Mouse (Mus musculus) mesoderm, embryonic 11.5 days (tissue): ENCODE results near the gene Acsm5.
"Not testable (repeated sequence)": the region's sequence is repeated elsewhere in the genome, so short reads cannot be mapped to it uniquely, and the experiment has no call there.

Source experiments
- DNase-seq: peaks from one replicate; pipeline ENCODE4 v3.0.0-alpha.2; 2012; ENCODE audit warnings: low read depth, low spot score

Acsm5 gene

DNA sequence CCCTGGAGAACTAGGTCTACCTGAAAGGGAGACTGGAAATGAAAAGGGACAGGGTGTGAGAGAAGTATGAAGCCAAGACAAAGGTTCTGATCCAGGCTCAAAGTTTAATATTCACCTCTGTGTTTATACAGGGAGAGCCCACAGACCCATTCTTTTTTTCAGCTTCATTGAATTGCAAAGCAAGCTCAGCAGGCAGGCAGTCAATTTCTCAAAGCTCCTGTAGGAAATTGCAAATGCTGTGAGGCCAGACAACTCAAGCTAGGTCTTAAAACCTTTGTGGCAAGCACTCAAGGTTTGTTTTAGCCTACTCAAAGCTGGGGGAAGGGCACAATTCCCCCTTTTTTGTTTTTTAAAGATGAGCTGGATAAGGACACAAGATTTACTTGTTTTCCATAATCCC is 26.3 kb downstream of the Acsm5 start:
- DNase-seq, result no peak

DNA sequence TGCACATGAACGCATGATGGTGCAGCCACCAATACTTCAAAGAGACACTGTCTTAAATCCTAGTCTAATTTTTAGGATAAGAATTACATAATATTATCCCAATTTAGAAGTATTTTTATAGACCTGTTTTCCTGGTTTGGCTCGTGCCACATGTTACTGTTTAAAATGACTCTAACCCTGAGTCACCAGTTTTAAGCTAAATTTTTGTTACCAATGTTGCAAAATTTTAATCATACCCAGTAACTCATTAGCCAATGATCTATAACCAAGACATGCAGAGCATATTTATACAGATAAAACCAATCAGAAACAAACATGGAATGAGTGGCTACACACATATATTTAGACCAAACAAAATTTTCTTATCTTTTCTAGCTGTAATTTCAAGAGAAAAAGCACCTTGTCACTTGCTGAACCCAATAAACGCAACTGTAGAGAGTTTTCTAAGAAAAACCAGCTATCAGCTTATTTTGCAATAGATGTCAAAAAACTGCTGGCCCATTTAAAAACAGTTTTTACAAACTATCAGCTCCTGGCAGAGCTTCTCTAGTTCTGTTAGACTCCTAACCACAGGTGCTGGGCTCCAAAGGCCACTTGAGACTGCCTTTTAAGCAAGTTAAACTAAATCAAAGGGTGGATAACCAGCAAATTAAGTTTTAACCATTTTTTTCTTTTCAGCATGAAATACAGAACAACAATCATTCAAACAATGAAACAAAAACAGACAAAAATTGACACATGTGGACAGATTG is 31.4 kb downstream of the Acsm5 start:
- no peak for DNase-seq

DNA sequence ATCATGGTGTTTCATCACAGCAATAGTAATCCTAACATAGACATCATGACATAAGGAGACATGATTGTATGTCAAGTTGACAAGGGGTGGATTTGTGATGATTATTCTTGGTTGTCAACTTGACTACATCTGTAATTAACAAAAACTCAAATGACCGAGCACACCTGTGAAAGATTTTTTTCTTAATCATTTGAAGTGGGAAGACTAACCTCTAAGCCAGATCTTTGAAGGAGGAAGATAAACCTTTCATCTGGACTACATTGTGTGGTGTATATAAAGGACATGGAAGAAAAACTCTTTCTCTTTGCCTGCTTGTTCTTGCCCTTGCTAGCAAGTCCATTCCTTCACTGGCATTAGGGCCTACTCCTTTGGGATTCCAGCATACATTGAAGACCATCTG is 34.8 kb downstream of the Acsm5 start, which contains the start of gene Acsm2:
Acsm2 (plus strand) TSS at position 301 of the 400 bp plus-strand sequence.
- no peak for DNase-seq

DNA sequence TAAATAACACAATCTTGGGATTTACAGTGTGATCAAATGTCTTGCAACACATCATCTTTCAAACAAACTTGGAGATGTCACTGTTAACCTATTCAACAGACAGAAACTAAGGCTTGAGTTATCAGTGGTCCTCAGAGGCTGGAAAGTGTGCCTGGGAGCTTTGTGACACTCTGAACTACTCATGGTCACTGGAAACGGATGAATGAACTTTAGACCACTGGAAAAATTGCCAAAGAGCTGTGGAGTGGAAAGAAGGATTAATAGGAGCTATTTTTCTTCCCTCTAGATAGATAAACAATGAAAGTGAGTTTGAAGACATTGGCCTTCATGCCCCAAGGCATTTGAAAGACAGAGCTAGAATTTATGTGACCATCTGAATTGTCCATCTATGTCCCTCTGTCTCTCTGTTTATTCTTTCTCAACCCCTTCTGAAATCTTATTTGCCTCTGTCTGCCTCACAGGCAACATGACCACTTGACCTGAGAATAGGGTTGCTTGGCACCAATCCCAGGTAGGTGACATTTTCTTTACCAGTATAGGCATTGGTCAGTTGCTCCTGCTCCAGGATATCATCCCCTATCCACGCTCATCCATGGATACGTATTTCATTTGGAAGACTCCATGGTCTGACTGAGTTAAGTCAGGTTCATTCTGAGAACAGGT is 40.7 kb downstream of the Acsm5 start:
- no peak for DNase-seq

DNA sequence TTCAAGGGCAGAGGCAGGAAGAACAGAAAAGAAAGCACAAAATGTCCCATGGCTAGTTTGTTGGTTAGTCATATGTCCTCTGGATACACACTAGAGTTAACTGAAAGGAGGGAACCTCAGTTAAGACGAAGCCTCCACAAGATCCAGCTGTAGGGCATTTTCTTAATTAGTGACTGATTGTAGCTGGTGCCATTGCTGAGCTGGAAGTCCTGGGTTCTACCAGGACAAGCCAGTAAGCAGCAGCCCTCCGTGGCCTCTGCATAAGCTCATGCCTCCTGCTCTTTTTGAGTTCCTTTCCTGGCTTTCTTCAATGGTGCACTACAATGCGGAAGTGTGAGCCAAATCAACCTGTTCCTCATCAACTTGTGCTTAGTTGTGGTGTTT is 41.2 kb downstream of the Acsm5 start:
- no peak for DNase-seq

DNA sequence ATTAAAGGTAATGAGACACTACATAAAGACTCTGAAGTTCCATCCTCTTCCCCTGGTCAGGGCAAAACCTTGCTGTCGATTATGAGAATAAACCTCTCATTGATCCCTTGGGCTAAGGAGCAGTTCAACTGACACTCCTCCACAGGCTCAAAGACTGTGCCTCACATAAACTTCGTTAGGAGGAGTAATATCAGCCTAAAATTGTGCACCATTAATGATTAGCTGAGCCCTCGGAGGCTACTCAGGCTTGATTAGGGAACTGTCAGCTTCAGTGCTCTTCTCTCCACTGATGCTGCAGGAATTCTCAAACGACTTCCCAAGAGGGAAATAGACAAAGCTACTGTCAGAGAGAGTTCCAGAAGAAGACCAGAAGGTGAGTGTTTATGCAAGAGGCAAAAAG is 42.2 kb downstream of the Acsm5 start:
- no peak for DNase-seq

DNA sequence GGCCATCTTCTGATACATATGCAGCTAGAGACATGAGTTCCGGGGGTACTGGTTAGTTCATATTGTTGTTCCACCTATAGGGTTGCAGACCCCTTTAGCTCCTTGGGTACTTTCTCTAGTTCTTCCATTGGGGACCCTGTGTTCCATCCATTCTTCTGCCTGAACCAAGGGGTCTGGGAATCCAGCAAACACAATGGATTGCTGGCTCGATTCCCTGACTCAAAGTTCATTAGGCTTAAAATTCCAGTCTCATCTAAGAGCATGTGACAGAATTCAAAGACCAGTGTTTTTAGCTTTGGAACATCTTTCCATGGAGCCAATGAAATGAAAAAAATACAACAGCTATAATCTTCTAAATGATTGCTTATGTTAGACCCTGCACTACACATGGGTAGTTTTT is 43.2 kb downstream of the Acsm5 start:
- not testable (repeated sequence) for DNase-seq

DNA sequence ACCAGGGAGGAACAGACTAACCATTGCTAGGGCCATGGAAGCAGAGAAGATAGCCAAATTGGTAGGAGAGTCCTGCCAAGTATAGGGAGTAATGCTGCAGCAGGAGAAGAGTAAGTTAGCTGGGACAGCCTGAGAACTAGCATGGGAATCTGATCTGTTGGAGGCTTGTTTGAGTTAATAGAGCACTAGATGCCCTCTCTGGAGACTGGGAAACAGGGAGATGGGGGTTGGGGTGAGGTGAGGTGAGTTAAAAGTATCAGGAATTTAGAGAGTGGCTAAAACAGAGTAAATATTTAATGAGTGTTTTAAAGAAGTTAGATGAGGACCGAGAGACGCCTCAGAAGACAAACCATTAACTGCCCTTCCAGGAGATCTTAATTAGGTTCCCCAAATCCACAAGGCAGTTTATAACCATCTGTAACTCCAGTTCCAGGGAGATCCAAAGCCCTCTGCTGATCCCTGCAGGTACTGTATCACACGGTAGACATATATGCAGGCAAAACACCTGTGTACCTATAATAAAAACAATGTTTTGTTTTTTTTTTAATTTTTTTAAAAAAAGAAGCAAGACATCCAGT is 75.4 kb downstream of the Acsm5 start:
- no peak for DNase-seq
